Mouse (Mus musculus) urinary bladder, postnatal 10 days (tissue): ENCODE measurements around the gene Map3k6.

Experiments used
- DNase-seq: peaks from one replicate; pipeline ENCODE4 v3.0.0; 2022; ENCODE audit warnings: low spot score

Map3k6 gene

GRCm38 (mm10) chr4:133285950-133286349, 45.3 kb downstream of the Map3k6 start:
- DNase-seq, result no peak

GRCm38 (mm10) chr4:133286476-133287077, 46.0 kb downstream of the Map3k6 start:
- no peak for DNase-seq

DNA sequence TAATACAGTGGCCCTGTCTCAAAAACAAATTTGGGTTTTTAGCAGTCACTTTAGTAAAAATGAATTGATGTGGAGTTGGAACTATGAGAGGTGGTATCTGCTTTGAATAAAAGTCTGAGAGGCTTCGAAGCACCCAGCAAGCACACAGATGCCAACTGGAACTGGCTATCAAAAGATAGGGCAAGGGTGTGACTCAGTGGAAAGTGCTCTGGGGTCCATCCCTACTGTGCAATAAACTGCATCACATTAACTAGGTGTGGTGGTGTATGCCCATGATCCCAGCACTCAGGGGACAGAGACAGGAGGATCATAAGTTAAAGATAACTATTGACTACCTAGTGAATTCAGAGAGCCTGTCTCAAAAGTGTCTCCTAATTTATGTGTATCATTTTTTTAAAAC, 50.6 kb downstream of the Map3k6 start:
- DNase-seq, result no peak

DNA sequence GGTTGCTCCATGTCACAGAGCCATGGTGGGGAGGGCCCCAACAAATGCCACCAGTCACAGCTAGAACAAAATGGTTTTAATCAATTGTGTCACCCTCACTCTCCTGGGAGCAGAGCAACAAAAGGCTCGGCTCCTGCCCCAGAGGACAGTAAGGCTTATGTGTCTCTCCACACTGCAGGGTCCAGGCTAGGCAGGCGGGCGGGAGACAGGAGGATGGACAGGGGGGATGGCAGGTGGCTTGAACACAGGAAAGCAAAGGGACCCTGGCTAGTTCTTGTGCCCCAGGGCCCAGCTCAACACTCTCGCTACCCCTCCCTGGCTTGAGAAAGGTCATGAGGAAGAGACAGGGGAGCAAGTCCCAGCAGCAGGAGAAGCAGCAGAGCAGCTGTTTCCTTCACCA, 51.8 kb downstream of the Map3k6 start:
- no peak for DNase-seq

DNA sequence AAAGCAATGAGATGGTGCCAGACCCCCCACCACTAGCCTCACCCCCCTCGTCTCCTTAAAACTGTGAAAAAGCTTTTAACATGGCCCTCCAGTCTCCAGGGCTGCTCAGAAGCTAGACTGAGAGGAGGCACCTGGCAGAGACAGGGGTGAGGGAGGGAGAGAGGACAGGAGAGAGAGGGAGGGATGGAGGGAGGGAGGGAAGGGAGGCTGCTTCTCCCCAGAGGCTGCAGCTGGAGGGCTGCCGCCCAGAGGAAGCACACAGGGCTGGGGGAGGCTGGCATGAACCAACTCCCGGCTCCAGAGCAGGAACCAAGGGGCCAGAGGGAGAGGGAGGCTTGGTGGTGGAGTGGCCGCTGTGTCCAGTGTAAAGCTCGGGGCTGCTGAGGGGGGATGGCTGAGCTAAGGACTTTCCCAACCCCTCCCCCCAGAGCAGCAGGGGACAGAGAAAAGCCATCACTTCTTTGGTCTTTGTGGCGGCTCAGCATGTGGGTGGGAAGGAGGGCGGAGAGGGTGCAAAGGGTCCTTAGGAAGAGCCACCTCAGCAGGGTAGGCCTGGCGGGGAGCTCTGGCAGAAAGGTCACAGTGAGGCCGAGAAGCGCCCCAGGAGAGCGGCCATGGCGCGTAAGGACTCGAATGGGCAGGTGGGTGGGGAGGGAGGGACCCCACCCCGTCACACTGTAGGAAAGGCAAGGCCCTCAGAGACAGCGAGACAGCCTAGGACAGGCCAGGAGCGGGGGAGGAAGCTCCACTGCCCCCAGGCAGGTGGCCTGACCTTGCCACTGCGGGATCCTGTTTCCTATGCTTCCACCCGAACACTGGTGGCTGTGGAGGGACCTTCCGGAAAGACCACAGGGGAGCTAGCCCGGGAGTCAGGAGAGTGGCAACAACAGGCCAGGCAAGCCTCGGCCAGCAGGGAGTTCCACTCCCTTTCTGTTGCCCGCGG, 52.6 kb downstream of the Map3k6 start:
- no peak for DNase-seq

- no peak for DNase-seq
Observed at GRCm38 (mm10) chr4:133294084-133294483, 53.5 kb downstream of the Map3k6 start.

DNA sequence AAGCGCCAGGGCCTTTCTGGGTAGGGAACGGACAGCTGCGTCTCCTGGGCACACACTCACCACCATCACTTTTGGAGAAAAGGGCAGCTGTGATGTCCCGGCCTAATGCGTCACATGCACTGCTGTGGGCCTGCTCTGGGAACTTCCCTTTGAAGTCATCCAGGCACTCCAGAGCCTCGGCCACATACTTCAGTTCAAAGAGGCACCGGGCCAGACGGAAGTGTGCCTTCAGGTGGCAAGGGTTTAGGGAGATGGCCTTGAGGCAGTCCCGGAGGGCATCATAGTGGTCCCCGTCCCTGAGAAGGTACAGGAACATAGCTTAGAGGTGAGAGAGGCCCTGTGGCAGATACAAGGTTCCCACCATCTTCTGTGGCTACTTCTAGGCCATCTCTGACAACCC, 56.7 kb downstream of the Map3k6 start:
- DNase-seq, result no peak

DNA sequence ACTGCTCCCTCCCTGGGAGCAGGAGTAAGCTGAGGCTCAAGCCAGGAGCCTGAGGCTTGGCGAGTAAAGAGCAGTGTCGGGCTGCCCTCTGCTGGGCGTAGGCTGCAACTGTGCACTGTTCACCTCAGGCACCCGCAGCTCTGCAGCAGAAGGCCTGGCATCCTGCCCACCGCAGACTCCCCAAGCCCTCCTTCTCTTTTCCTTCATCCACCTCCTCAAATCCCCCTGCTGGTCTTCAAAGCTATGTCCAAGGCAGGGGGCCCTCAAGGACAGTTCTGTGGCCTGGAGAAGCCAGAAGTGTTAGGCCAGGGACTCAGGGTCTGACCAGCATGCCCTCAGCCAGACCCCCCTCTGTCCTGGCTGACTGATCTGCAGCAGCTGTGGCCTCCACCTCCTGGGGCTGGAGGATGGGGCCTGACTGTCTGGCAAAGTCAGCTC, 57.2 kb downstream of the Map3k6 start:
- DNase-seq, result peak; percentile 54

GRCm38 (mm10) chr4:133298516-133299365, 58.1 kb downstream of the Map3k6 start:
- no peak for DNase-seq

- no peak for DNase-seq
Observed at GRCm38 (mm10) chr4:133299701-133300100, 59.1 kb downstream of the Map3k6 start.

- no peak for DNase-seq
Observed at GRCm38 (mm10) chr4:133300421-133300820, 59.8 kb downstream of the Map3k6 start.

DNA sequence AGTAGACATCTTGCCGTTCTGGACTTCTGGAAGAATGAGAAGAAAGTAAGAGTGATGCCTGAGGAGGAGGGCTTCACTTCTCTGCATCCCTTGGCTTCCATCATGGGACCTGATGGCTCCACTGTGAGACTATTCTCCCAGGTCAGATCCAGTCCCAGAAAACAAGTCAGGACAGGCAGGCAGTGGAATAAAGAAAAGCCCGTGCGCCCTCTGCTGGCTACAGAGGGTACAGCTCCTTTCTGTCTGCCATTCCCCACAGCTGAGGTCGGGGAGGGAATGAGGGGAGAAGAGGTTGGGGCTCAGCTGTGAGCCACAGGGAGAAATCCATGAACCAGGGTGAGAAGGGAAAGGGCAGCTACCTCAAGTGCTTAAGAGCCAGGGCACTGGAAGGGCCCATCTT, 61.2 kb downstream of the Map3k6 start:
- no peak for DNase-seq
